Mouse (Mus musculus): Measurements from ENCODE around the gene Myo15b.

Gene Myo15b

GRCm38 (mm10) chr11:115863895-115864294 lies 5.7 kb downstream of the Myo15b start:
- no peak for DNase-seq (ENCODE audit: low read depth, low spot score)

- no peak for DNase-seq (ENCODE audit: low read depth, low spot score)
Measured at GRCm38 (mm10) chr11:115869393-115869792, 11.2 kb downstream of the Myo15b start.

- DNase-seq (ENCODE audit: low read depth, low spot score): no peak
Measured at GRCm38 (mm10) chr11:115872437-115872836, 14.2 kb downstream of the Myo15b start.

- DNase-seq (ENCODE audit: low read depth, low spot score): no peak
Measured at GRCm38 (mm10) chr11:115875935-115876334, 17.7 kb downstream of the Myo15b start.

- no peak for DNase-seq (ENCODE audit: low read depth, low spot score)
Measured at GRCm38 (mm10) chr11:115876438-115876837, 18.2 kb downstream of the Myo15b start.

GRCm38 (mm10) chr11:115877174-115877755 lies 19.1 kb downstream of the Myo15b start:
- no peak for DNase-seq (ENCODE audit: low read depth, low spot score)

- DNase-seq (ENCODE audit: low read depth, low spot score): no peak
Measured at GRCm38 (mm10) chr11:115878071-115878470, 19.9 kb downstream of the Myo15b start.

- DNase-seq (ENCODE audit: low read depth, low spot score): peak; percentile 32
Measured at GRCm38 (mm10) chr11:115881002-115881401, 22.8 kb downstream of the Myo15b start.

GRCm38 (mm10) chr11:115883251-115883650 lies 25.0 kb downstream of the Myo15b start:
- DNase-seq (ENCODE audit: low read depth, low spot score): no peak

- no peak for DNase-seq (ENCODE audit: low read depth, low spot score)
Measured at GRCm38 (mm10) chr11:115884361-115884760, 26.2 kb downstream of the Myo15b start.

- no peak for DNase-seq (ENCODE audit: low read depth, low spot score)
Measured at GRCm38 (mm10) chr11:115885281-115885680, 27.1 kb downstream of the Myo15b start.

- DNase-seq (ENCODE audit: low read depth, low spot score): no peak
Measured at GRCm38 (mm10) chr11:115886446-115886845, 28.2 kb downstream of the Myo15b start.

- no peak for DNase-seq (ENCODE audit: low read depth, low spot score)
Measured at GRCm38 (mm10) chr11:115888020-115888419, 29.8 kb downstream of the Myo15b start.

GRCm38 (mm10) chr11:115889159-115889558 lies 31.0 kb downstream of the Myo15b start:
- no peak for DNase-seq (ENCODE audit: low read depth, low spot score)

GRCm38 (mm10) chr11:115892213-115892612 lies 34.0 kb downstream of the Myo15b start:
- DNase-seq (ENCODE audit: low read depth, low spot score): no peak

- DNase-seq (ENCODE audit: low read depth, low spot score): no peak
Measured at GRCm38 (mm10) chr11:115893071-115893470, 34.9 kb downstream of the Myo15b start.

- DNase-seq (ENCODE audit: low read depth, low spot score): peak; percentile 36
Measured at GRCm38 (mm10) chr11:115894755-115895520, 36.7 kb downstream of the Myo15b start.

GRCm38 (mm10) chr11:115898446-115898845 lies 40.2 kb downstream of the Myo15b start:
- no peak for DNase-seq (ENCODE audit: low read depth, low spot score)

- peak; percentile 44 for DNase-seq (ENCODE audit: low read depth, low spot score)
Measured at GRCm38 (mm10) chr11:115898886-115899285, 40.7 kb downstream of the Myo15b start.

GRCm38 (mm10) chr11:115899486-115900266 lies 41.5 kb downstream of the Myo15b start, which contains the start of gene Smim5:
Gene Smim5 (plus strand): TSS chr11:115899966.
- DNase-seq (ENCODE audit: low read depth, low spot score): peak; percentile 83

- DNase-seq (ENCODE audit: low read depth, low spot score): no peak
Measured at GRCm38 (mm10) chr11:115900561-115901337, 42.5 kb downstream of the Myo15b start.
